Mouse (Mus musculus) megakaryocyte, embryonic 14.5 days (primary cell): ENCODE results near the gene Zfp667.

Source experiments
- FLI1 ChIP-seq: IDR thresholded peaks from 2 replicates; pipeline ENCODE4 v1.6.1; 2012; ENCODE audit warnings: low read length, inconsistent platforms, mixed read lengths
- GATA1 ChIP-seq: IDR thresholded peaks from 3 replicates; pipeline ENCODE4 v1.6.1; 2012; ENCODE audit warnings: mixed read lengths, low read length, inconsistent platforms, borderline replicate concordance

DNA sequence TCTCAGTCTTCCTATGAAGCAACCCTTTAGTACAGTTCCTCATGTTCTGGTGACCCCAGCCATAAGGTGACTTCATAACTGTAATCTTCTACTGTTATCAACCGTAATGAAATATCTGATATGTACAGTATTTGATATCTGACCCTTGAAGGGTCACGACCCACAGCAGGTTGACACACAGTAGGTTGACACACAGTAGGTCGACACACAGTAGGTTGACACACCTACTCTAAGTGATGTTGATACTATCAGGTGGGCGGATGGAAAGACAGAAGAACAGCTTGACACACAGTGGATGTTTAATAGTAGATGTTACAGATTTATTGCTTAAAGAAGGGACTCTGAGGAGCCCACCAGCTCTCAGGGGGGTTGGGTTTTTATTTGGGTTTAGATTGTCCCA is 23.4 kb upstream of the Zfp667 start:
- TF ChIP-seq FLI1 (no peak), GATA1 (no peak)
